Mouse (Mus musculus): ENCODE measurements around the gene Selenop.
"Not testable (repeated sequence)": the region's sequence is repeated elsewhere in the genome, so short reads cannot be mapped to it uniquely, and the experiment has no call there.

The Selenop gene

DNA sequence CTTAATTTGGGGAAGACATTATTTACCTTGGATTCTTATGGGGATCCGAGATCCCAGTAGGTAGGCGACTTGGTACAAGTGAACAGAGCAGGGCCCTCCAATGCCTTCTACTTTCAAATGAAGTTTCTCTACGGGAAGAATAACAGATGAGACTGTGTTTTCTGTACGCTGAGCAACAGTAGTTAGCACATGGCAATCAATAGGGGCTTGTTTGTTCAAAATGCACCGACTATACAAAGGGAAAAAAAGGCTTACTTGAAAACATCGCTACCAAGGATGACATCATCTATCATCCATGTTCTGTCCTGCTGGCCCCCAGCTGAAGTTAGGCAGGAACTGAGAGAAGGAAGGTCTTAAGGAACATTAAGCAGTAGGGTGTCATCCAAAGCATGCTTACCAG lies at the start of gene Selenop:
Gene Selenop (plus strand): TSS at position 301 of the 400 bp plus-strand sequence.
- no peak for DNase-seq

DNA sequence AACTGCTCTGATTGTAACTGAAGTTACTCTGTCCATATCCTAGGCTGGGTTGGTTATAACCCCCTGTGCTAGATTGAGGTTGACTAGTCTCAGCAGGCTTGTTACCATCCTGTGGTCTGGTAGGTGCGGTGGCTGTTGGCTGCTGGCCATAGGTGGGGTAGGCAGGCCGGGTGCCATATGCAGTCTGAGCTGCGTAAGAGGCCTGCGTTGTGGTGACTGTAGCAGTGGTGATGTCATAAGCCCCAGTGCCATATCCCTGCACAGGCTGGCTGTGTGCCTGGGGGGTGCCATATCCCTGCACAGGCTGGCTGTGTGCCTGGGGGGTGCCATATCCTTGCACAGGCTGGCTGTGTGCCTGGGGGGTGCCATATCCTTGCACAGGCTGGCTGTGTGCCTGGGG lies 49.7 kb upstream of the Selenop start:
- not testable (repeated sequence) for DNase-seq

DNA sequence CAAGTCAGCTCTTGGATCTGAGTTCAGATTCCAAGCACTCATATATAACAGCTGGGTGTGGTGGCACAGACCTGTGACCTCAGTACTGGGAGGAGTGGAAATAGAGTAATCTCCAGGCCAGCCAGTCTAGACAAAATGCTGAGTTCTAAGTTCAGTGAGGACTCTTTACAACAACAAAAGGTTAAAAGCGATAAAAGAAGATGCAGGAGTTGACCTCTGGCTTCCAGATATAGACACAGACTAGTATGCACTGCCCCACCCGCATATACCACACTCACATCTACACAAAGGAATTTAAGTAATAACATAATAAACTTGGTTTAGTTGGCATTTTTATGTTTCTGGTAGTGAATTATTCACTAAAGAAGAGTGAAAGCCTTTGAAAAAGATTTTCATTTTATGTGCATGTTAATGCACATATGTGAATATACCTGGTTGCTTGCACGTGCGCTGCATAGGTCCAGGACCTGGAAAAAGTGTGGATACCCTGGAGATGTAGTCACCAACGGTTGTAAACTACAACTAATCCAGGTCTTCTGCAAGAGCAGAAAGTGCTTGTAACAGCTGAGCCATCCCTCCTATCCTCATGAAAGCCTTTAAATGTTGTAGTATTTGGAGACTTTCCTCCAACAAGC lies 45.4 kb upstream of the Selenop start:
- no peak for DNase-seq

DNA sequence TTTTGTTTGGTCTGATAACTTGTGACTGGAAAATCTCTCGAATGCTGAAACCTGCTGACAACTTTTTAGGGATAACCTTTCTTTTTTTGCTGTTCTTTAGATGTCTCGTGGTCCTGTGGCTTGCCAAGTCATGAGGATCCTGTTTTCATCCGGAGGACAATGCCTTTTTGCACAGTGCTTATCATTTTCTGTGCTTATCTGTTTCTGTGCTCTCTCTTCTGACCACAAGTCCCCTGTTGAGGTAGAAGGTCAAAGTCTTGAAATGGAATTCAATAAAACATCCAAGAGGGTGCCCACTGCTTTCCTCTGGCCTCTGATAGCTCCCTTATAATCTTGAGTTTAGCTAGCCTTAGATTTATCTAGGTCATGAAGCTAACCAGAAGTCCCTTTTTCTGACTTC lies 41.8 kb upstream of the Selenop start:
- DNase-seq, result no peak

DNA sequence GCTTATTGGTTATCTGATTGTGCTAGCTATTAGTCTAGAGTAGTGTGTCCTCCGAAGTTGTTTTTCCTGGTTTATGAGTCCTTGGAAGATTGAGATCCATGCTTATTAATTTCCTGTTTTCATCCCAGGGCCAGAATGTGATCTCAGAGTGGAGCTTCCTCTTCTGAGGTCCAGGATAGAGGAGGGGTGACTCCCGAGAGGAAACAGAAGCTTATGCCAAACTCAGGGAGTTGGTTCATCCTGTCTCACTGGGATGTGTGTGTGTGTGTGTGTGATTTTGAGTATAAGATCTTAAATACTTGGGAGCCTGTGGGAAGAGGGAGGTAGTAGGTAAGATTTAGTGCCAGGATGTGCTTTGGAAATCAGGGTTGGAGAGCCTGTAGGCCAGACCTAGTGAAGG lies 40.2 kb upstream of the Selenop start:
- no peak for DNase-seq

DNA sequence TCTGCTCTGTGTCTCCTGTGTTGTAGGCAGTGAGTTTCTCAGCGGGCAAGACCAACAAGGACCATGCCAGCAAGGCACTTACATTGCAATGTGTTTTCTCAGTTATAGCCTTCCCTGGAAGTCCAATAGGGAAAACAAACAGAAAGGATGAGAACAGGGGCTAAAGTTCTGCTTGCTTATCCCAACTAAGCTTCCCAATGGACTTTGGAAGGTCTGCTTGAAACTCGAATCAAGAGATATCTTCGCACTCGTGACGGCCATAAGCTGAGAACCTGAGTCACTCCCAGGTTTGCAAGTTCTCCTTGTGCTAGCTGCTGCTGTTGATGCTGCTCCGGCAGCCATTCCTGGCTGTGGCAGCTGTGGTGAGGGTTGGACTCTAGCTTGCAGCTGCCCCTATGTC lies 39.4 kb upstream of the Selenop start:
- DNase-seq, result no peak

DNA sequence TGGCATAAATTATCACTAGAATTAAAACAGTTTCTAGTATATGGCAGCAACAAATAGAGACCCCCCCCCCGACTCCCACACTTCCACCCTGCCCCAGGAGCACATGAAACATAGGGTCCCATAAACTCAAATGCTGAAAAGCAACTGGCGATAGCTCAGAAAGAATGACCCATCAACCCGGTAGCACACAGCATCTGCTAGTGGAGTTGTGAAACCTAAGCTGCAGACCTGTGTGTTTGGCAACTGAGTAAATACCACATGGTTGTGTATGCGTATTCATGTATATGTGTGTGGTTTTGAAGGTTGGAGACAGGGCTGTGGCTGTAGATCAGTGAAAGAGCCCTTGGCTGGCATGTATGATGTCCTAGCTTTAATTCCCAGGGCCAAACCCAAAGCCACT lies 37.3 kb upstream of the Selenop start:
- DNase-seq, result no peak

DNA sequence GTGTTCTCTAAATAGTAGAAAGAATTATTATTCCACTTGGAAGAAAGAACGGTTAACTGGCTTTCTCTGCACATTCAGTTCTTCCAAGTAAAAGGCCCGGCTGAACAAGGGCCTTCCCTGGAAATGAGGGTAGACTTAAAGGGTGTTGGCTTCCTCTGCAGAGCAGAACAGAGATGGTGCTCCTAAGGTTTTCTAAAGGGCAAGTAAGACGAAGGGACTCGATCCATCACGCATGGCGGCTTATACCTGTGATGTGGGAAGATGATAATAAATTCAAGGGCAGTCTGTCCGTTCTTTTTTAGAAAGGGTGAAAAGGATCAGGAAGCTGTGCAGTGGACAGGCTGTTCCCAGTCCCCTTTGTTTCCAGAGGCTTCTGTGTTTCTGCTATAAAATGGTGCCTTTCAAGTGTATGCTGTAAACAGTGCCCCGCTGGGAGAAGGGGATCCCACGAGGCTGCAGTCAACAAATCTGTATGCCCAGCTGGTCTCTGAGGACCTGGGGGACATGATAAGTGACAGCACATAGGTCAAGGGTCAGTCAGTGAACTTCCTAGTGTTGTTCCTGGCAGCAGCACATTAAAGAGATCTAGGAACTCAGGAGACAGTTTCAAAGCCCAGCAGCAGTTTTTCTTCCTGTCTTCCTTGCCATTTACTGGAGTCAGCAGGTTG lies 36.0 kb upstream of the Selenop start:
- DNase-seq, result no peak

DNA sequence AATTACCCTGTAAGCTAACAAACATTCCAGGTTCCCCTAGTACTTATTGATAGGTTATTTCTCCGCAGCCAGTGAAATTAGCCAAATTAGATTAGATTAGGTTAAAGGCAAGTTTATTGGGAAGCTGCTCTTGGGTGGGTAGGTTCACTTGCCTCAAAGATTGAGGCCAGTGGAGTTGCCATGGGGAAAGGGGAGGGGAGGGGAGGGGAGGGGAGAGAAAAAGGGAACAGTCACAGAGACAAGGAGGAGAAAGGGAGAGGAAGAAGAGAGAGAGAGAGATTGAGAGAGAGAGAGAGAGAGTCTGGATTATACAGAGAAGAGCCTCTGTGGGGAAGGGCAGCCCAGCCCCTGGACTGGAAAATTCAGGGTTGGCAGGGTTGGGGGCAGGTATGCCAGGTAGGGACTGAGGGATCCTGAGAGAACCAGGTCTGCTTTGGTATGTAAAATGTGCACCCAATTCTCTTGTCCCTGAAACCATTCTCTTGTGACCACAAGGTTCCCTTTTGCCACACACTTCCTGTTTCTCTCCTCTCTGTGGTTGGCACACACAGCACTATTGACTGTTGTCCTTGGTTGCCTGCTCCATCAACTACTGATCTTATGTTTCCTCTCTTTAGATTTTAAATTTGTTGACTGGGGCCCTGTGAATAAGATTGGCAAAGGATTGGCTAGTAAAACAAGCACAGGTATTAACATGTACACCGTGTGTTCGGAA lies 34.4 kb upstream of the Selenop start:
- DNase-seq, result no peak

DNA sequence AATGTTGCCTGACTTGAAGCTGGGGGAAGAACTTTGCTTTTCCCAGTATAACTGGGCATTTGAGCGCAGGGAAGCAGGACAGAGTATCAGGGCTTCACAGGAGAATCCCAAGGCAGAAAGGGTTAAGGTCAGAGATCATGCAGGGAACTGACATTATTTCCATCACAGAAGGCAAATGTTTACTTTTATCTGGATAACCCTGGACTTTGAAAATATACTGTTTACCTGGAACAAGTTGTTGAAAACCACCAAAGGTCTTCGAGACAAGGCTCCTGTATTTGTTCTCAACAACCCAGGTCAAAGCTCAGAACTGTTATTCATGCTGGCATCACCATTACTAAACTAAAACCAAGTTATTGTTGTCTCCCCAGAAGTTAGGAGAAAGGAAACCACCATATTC lies 32.0 kb upstream of the Selenop start:
- DNase-seq, result no peak

DNA sequence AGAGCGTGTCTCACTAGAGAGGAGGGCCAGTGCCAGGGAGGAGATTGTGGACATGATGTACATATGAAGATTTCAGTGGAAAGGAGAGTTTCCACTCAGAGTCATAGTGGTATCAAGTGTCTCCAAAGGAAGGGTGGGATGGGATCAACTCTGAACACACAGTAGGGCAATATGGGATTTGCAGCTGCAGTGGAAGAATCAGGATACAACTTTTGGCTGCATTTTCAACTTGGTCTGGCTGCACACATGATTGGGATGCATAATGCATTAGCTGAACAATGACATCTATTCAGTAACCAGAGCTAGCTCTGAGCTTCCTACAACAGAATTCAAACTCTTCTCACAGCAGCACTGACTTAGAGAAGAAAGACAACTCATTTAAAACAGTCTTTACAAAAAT lies 30.4 kb upstream of the Selenop start:
- DNase-seq, result no peak

DNA sequence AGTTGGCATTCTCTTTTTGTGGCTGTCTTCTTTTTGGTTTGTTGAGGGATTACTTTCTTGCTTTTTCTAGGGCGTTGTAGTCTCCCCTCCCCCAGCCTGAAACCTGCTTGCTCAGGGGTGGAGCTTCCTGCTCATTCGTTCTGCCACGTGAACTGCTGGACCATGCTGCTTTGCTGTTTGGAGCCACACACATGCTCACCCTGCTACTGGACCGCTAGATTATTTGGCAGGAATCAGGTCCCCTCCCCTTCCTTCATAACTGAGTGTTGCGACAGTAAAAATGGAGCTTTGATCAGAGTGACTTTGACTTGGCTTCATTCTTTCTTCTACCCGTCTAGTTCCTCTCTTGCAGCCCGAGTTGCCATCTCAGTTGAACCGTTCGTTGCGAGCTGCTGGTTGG lies 23.3 kb upstream of the Selenop start:
- DNase-seq, result not testable (repeated sequence)

DNA sequence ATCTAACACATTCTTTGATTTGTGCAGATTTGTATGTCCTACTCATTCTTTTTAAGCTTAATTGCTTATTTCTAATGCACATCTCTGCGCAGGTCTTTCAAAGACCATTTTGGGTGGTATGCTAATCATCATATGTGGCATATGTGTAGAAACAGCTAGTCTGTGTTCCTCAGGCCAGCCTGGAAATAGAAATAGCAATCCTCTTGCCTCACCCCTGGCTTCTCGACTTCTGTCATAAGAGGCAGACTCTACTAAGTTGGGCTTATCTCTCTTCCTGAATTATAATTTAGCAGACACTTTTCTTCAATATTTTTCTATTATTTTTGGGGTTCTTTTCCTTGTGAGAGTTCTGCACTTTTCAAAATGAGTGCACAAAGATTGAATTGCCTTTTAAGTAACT lies 17.7 kb upstream of the Selenop start:
- no peak for DNase-seq

DNA sequence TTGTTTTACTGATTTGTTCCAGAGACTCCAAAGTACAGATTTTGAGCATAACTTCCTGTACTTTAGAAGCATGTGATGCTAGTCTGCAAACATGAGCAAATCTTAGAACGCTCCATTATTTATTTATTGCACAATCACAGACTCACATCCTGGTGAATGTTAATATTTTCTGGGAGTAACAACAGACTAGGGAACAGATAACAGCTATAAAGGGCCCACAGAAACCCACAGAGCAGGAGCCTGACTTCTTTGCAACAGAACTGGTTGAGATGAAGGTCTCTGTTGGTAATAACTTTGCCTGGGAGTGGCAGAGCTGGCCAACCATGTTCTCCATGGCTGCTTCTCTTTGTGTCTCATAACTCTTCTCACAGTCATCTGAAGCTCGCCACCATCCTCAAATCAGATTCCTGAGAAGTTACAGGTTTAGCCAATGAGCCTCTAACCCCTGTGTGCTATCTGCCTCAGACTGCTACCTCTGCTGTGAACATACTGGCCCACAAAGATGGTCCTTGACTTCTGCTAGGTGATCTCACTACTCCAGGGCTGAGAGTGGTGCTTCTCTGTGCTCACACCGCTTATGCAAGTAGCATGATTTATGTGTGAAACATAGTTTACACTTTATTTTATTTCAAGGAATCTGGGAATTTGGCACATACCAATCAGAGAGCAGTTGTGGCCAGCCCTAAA lies 17.2 kb upstream of the Selenop start:
- DNase-seq, result no peak

DNA sequence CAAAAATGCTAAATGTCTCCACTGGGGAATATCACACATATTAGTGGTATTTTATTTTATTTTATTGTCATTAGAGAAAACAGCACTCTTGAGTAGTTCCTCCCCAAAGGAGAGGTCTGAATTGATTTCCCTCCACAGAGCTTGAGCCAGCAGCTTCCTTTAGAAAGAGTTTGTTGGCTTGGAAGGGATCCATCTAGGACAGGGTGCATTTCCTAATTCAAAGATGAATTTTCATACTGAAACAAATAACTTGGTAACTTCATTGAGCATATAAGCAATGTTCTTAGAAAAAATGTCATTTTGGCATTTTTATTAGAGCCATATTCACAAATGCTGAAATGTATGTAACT lies 16.7 kb upstream of the Selenop start:
- DNase-seq, result no peak

DNA sequence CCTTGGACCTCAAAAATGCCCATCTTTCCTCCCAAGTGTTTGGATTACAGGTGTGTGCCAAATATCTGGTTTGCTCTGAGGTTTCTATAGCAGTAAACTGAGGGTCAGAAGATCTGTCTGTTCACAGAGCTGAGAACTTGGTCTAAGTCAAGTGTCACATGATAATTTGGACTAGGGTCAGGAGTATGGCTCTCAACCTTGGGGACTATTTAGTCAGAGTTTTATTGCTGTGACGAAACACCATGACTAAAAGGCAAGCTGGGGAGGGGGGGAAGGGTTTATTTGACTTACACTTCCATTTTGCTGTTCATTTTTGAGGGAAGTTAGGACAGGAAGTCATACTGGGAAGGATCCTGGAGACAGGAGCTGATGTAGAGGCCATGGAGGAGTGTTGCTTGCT lies 9.3 kb upstream of the Selenop start:
- DNase-seq, result no peak

DNA sequence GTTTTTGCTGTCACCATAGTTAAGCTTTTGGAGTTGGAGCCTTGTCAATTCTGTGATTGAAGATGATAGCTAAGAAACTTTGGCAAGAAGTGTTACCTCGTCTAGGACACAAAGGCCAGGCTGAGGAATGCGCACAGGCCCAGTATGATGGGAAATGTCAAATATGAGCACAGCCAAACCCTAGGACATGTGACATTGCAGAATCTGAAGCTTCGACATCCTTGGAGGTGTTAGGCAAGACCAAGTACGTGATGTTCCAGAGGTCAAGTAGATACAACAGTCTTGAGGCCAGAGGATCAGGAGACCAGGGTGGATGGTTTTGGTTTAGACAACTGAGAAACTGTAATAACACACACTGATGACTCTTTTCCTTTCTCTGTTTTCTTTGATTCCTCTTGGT lies 8.0 kb upstream of the Selenop start:
- no peak for DNase-seq

DNA sequence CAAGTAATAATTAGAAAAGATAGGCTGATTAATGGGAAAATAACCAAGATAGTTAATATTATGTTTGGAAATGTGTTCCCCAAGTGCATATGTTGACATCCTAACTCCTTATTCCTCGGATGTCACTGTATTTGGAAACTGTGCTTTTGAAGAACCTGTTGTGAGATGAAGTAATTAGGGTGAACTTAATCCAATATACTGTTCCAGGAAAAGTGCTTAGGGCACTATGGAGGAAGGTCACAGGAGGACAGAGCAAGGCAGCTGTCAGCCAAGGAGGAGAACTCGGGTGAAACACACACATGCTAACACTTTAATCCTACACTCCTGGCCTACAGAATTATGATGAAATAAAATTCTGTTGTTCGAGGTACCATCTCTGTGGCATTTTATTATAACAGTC lies 5.5 kb upstream of the Selenop start:
- no peak for DNase-seq

DNA sequence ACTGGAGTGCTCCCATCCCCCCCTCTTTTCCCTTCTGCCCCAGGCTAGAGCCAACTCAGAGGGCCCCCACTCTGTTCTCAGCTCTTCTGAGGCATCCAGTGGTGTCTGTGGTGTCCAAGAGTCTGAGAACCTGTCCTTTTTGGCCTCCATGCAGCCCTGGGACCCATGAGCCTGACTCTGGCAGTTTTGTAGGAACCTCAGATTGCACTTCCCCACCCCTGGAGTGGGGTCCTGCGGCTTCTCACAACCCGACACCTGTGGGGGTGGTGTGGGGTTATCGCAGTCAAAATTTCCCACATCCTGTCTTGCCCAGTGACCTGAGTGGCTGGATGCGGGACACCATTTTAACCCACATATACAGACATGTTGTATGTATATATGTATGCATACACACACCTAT lies 4.1 kb upstream of the Selenop start:
- DNase-seq, result no peak

DNA sequence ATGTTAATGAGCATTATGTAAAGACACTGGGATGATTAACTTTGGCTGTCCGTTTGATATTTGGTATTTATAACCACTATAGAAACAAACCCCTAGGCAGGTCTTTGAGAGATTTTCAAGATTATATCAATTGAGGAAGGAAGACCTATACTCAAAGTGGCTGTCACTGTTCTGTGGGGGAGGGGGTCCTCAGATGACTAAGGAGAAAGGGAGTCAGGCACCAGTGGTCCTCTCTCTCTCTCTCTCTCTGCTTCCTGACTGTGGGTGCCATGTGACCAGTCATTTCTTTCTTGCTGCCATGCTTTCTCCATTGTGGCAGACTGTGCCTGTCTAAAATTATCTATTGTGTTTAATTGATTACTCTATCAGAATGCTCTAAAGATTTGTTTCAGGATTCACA lies 3.5 kb upstream of the Selenop start:
- no peak for DNase-seq

DNA sequence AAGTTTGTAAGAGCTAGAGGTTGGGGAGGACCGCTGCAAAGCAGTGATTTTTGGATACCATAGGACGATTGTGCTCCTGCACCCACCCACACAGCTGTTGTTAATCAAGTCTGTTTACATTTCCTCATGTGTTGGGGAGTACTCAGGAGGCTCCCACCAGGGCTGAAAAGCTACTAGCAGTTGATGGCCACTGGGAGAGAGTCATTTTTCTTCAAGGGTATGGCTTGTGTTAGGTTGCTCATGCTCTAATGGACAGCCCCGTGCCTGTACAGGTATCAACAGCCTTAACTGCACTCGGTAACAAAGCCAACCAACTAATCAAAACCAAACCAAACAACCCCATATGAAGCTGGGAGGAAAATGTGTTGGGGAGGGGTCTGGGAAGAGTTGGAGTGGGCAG lies 1.1 kb downstream of the Selenop start:
- DNase-seq, result no peak

DNA sequence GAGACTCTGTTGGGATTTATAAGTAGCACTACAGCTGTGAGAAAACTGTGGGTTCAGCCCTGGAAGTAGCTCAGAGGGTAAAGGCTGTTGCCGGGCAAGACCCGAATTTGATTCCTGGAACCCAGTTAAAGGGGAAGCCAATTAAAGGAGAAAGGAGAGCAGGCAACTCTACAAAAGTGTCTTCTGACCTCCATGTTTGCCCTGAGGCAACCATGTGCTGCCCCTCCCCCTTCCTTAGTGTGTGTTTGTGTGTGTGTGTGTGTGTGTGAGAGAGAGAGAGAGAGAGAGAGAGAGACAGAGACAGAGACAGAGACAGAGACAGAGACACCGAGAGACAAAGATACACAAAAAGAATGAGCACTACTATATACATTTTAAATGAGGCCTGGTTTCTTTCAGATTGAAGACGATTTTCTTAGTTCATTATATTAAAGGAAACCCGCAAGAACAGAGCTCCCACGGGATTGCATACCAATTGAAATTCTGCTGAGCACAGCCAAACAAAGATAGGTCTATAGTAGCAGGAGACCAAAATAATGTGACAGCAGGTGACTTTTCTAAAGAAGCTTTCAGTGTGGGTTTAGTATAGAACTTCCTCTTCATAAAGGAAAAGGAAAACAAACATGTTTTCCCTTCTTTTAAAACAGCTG lies 1.8 kb downstream of the Selenop start:
- no peak for DNase-seq

DNA sequence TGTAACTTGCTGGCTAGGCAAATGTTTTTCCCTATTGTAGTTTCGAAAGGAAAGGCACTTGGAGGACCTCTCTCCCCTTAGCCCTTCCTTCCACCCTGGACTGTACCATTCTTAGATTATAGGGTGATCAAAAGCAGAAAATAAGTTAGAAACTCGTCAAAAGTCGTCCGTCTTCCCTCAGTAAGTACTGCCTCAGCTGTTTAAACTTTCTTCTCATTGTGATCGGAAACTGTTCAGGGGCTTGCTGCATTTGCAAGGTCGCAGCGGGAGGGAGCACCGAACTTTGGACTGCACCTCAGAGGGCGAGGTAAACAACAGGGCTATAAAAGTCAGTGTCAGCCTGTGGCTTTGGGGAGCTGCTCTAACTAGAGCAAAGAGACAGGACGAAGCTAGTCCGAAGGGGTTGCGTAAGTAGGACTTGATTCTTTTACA lies 2.3 kb downstream of the Selenop start:
- peak; percentile 32 for DNase-seq

All from right cerebral cortex, postnatal 25 days (tissue).